Mouse (Mus musculus) erythroblast, embryonic 14.5 days (primary cell): ENCODE results near the gene Slc4a5.

ENCODE experiments used
- GATA1 ChIP-seq: IDR thresholded peaks from 2 replicates; pipeline ENCODE4 v1.6.1; 2012; ENCODE audit warnings: low read length, inconsistent platforms, mixed read lengths
- TAL1 ChIP-seq: IDR thresholded peaks from 3 replicates; pipeline ENCODE4 v1.6.1; 2012; ENCODE audit warnings: low read length, inconsistent platforms, mixed read lengths

DNA sequence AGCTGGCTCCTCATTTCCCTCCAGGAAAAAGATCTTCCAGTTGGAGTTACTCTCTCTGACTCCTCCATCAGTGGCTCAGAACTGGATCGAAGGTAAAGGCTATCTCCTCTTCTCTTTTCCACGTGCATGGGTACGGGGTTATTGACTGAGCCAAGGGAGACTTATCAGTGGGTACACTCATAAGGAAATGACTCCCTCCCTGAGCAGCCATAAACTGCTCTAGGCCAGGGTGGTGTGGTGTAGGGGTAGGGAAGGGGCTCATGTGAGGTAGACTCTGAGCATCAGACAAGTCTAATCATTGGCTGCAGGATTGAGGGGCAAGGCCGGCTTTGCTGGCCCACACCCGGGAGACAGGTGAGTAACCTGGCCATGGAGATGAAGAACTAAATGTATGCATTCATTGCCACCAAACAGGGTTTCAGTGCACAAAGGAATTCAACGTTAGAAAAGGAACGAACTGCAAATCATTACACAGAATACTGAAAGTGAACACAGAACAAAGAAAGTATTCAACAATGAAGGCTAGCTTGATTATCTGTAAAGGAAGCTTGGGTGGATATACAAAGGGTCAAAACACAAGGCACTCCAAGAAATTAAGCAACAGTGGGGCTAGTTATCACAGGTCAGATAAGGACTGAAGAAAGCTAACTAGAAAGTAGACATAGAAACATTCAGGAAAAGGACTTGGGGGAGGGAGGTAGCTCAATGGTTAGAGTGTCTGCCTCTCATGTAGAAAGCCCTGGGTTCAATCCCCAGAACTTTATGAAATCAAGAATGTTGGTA, 81.0 kb downstream of the Slc4a5 start:
- TF ChIP-seq GATA1 (no peak), TAL1 (no peak)
